Mouse (Mus musculus) midbrain, embryonic 16.5 days (tissue): Measurements from ENCODE around the gene Txndc12. TPM values are rescaled to one million over a fixed set of nuclear protein-coding genes. Genes with fewer than 3 reads are reported as not detected.

Source experiments
- ATAC-seq: fragments of 200-750 bp; cut with Nextera tagmentation; 2 replicates; pipeline ENCODE4 v1.8.0; 2017; ENCODE audit warnings: moderate TSS enrichment
- H3K27ac ChIP-seq: fragments of 300-500 bp; sonication (generic); 2 replicates; pipeline ENCODE4 v1.5.1; 2014; ENCODE audit warnings: mild to moderate bottlenecking, low read length, mixed read lengths
- H3K27me3 ChIP-seq: fragments of 300-500 bp; sonication (generic); 2 replicates; pipeline ENCODE4 v1.6.1; 2014; ENCODE audit warnings: low read depth, low read length, mixed read lengths; ENCODE audit not compliant: control insufficient read depth, insufficient read depth
- H3K36me3 ChIP-seq: fragments of 300-500 bp; sonication (generic); 2 replicates; pipeline ENCODE4 v1.6.1; 2014; ENCODE audit warnings: mild to moderate bottlenecking, low read length, moderate library complexity, mixed read lengths; ENCODE audit not compliant: control insufficient read depth, insufficient read depth
- H3K4me1 ChIP-seq: fragments of 300-500 bp; sonication (generic); 2 replicates; pipeline ENCODE4 v1.6.1; 2014; ENCODE audit warnings: mild to moderate bottlenecking, low read length, mixed read lengths; ENCODE audit not compliant: control insufficient read depth, insufficient read depth
- H3K4me2 ChIP-seq: fragments of 300-500 bp; sonication (generic); 2 replicates; pipeline ENCODE4 v1.6.1; 2014; ENCODE audit warnings: mild to moderate bottlenecking, low read length, mixed read lengths
- H3K4me3 ChIP-seq: fragments of 300-500 bp; sonication (generic); 2 replicates; pipeline ENCODE4 v1.5.1; 2014; ENCODE audit warnings: low read depth, mild to moderate bottlenecking, low read length, moderate library complexity, mixed read lengths
- H3K9ac ChIP-seq: fragments of 300-500 bp; sonication (generic); 2 replicates; pipeline ENCODE4 v1.6.1; 2014; ENCODE audit warnings: low read depth, low read length, mixed read lengths
- H3K9me3 ChIP-seq: fragments of 300-500 bp; sonication (generic); replicated peaks from 2 replicates; pipeline ENCODE4 v1.6.1; 2014; ENCODE audit warnings: mild to moderate bottlenecking, low read length, mixed read lengths; ENCODE audit not compliant: control insufficient read depth, poor library complexity, severe bottlenecking
- WGBS: fragments of 180-500 bp; shearing (Covaris S2); extraction: QIAGEN DNeasy Blood & Tissue Kit; methylation state at CpG from one replicate; pipeline ENCODE4 v1.1.7; 2014; 5-methylcytosine and 5-hydroxymethylcytosine counted together
- polyA plus RNA-seq: library from polyadenylated mRNA; unstranded; fragments of >200 nt; fragmentation: Nextera tagmentation; extraction: Ambion mirVana; gene quantifications from 2 replicates; pipeline ENCODE4 v1.2.1, GENCODE M21; 2015

The Txndc12 gene
- polyA plus RNA-seq, 1 experiment from 2014 or later = 69.0 TPM

DNA sequence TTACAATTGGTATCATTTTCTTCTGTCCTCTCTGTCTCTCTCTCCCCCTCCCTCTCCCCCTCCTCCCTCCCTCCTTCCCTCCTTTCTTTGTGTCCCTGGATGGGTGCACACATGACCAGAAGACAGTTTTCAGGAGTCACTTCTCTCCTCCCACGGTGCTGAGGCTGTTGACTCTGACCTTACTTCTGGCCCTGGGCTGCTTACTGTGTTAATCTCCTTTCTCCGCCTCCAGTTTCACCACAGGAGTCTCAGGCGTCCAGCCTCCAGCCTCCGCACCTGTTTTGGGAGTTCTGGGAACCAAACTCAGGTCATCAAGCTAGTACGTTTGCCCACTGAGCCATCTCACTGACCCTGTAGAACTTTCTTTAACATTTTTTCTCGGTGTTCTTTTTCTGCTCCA lies 69.7 kb downstream of the Txndc12 start:
- Histone ChIP-seq H3K27ac (no peak overlapping the region), H3K4me3 (no peak overlapping the region), H3K4me1 (no peaks in the 10 kb centered on the region; the same call in 1 of the 2 replicates), H3K36me3 (no peaks in the 10 kb centered on the region), H3K9me3 (no peaks in the 10 kb centered on the region), H3K9ac (no peak overlapping the region), H3K27me3 (no peaks in the 10 kb centered on the region), H3K4me2 (no peak overlapping the region)
- WGBS = 35% methylated on average over 6 of the region's 6 CpGs
- no peak for ATAC-seq

DNA sequence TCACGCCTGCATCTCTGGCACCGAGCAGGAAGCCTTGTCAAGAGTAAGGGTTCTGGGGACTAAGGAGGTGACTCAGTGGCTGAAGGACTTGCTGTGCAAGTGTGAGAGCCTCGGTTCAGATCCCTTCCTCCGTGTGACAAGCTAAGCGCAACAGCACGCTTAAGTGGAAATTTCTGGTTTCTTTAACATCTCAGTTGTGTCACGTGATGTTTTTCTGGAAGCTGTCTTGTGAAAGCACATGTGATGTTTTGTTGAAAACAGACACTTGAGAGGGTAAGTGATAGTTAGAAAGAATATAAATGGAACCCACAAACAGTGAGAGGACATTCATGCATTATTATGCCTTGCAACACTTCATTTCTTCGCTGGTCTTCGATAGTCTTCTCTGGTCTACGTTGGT lies 70.4 kb downstream of the Txndc12 start:
- H3K4me1 ChIP-seq = no peaks in the 10 kb centered on the region
- ATAC-seq = no peak
- no peak overlapping the region for H3K4me3 ChIP-seq
- H3K27ac ChIP-seq = no peak overlapping the region
- no peak overlapping the region for H3K4me2 ChIP-seq
- no peaks in the 10 kb centered on the region for H3K27me3 ChIP-seq
- no peak overlapping the region for H3K9ac ChIP-seq
- no peaks in the 10 kb centered on the region for H3K36me3 ChIP-seq
- no peaks in the 10 kb centered on the region for H3K9me3 ChIP-seq
- WGBS = 90% methylated on average over 10 of the region's 10 CpGs

DNA sequence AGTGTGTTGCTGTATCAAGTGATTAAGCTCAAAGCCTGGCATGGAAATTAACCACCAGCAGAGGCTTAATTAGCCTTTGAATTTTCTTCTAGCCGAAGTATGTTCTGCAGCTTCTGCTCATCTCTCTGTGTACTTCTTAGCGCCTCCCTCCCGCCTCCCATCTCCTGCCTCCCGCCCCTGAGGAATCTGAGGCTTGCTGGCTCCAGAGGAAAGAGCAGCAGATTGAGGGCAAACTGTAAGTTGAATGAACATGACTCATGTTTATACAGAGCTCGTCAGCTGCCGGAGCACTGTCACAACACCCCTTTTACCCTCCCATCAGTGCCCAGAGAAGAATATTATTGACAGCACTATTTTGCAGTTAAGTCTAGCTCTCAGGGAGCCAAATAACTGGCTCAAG lies 71.5 kb downstream of the Txndc12 start:
- Histone ChIP-seq H3K27me3 (no peaks in the 10 kb centered on the region), H3K4me2 (no peak overlapping the region), H3K36me3 (no peaks in the 10 kb centered on the region), H3K9me3 (no peaks in the 10 kb centered on the region), H3K4me3 (no peak overlapping the region), H3K4me1 (no peaks in the 10 kb centered on the region), H3K9ac (no peak overlapping the region), H3K27ac (no peak overlapping the region; the same call in 1 of the 2 replicates)
- 21% methylated on average over 6 of the region's 6 CpGs for WGBS
- no peak for ATAC-seq

DNA sequence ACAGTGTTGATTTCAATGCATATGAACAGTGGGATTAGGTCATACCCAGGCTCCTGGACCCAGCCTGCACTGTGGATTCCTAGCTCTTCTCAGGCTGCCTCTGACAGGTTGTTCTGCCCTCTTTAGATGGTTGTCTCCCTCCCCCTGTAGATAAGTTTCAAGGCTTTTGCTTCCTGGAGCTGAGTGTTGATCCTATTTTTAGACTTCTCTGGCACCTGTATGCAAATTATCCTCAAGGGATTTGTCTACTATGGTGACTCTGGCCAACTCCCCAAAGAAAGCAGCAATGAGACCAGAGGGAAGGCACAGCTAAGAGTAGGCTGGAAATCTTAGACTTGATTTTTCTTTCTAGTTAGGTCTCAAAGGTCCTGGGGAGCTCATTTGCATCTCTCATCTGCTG lies 73.1 kb downstream of the Txndc12 start:
- no peak for ATAC-seq
- Histone ChIP-seq H3K9me3 (no peaks in the 10 kb centered on the region), H3K4me1 (no peaks in the 10 kb centered on the region), H3K9ac (no peak overlapping the region), H3K27me3 (no peaks in the 10 kb centered on the region), H3K27ac (no peak overlapping the region), H3K36me3 (no peaks in the 10 kb centered on the region), H3K4me2 (no peak overlapping the region), H3K4me3 (no peak overlapping the region)

DNA sequence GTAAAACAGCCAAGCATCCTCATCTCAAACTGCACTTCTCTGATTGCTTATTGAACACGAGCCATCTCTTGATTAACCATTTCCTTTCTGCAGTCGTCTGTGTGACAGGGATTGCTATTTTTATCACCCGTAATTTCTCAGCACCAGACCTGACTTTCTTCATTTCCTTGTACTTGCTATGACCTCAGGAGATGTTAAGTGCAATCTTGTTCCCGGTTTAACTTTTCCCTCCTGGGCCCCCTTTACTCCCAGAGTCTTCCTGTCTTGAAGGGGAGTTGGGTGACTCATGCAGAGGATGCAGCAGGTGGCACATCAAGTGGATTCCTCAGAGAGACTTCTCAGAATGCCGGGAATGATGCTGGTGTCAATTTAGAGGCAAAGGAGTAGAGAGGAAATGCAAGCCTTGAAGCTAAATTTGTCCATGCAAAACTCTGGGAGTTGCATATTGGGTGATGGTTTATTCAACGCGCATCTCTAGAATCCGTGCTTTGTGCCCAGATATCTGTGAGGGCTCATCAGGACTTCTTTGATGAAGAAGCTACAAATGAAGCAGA lies 75.5 kb downstream of the Txndc12 start:
- H3K27me3 ChIP-seq = no peaks in the 10 kb centered on the region
- H3K9ac ChIP-seq = no peak overlapping the region
- H3K4me2 ChIP-seq = no peak overlapping the region
- no peak overlapping the region for H3K4me3 ChIP-seq
- no peaks in the 10 kb centered on the region for H3K9me3 ChIP-seq
- 76% methylated on average over 8 of the region's 8 CpGs for WGBS
- no peak overlapping the region for H3K27ac ChIP-seq
- no peak for ATAC-seq
- no peaks in the 10 kb centered on the region for H3K36me3 ChIP-seq
- no peaks in the 10 kb centered on the region for H3K4me1 ChIP-seq

Other genes with a start within 250 kb of the Txndc12 start
- 19.3 and 21.0 TPM in 2 replicates for gene Cc2d1b, start 214.7 kb upstream of the Txndc12 start, polyA plus RNA-seq
- gene 3110021N24Rik, start 115.0 kb upstream of the Txndc12 start, polyA plus RNA-seq = 0.75 and 1.1 TPM in 2 replicates
- 5.7 and 6.3 TPM in 2 replicates for gene Zfyve9, start 53.8 kb upstream of the Txndc12 start, polyA plus RNA-seq
- gene Btf3l4, start 987 bp upstream of the Txndc12 start, polyA plus RNA-seq = 177 and 189 TPM in 2 replicates
- 22.4 and 23.6 TPM in 2 replicates for gene Kti12, start 13.2 kb downstream of the Txndc12 start, polyA plus RNA-seq
- gene A730015C16Rik, start 14.0 kb downstream of the Txndc12 start, polyA plus RNA-seq = 0.79 and 1.1 TPM in 2 replicates
- 155 and 204 TPM in 2 replicates for gene Rab3b, start 44.5 kb downstream of the Txndc12 start, polyA plus RNA-seq
- 73.6 and 83.2 TPM in 2 replicates for gene Nrd1, start 166.1 kb downstream of the Txndc12 start, polyA plus RNA-seq